Mouse (Mus musculus) neural tube, embryonic 13.5 days (tissue): ENCODE data around the gene Mogs. TPM values are rescaled to one million over a fixed set of nuclear protein-coding genes. Genes with fewer than 3 reads are reported as not detected.

ENCODE experiments used
- ATAC-seq: fragments of 200-750 bp; cut with Nextera tagmentation; 2 replicates; pipeline ENCODE4 v1.8.0; 2017; ENCODE audit warnings: low read depth, mild to moderate bottlenecking, moderate TSS enrichment, moderate library complexity
- H3K27ac ChIP-seq: fragments of 300-500 bp; sonication (generic); replicated peaks from 2 replicates; pipeline ENCODE4 v1.5.1; 2015; ENCODE audit warnings: moderate library complexity, mild to moderate bottlenecking, inconsistent platforms
- H3K27me3 ChIP-seq: fragments of 300-500 bp; sonication (generic); 2 replicates; pipeline ENCODE4 v1.6.1; 2015; ENCODE audit warnings: mild to moderate bottlenecking, inconsistent platforms
- H3K36me3 ChIP-seq: fragments of 300-500 bp; sonication (generic); 2 replicates; pipeline ENCODE4 v1.6.1; 2015; ENCODE audit warnings: mild to moderate bottlenecking, inconsistent platforms
- H3K4me1 ChIP-seq: fragments of 300-500 bp; sonication (generic); replicated peaks from 2 replicates; pipeline ENCODE4 v1.6.1; 2015; ENCODE audit warnings: inconsistent platforms
- H3K4me2 ChIP-seq: fragments of 300-500 bp; sonication (generic); 2 replicates; pipeline ENCODE4 v1.6.1; 2015; ENCODE audit warnings: inconsistent platforms, mild to moderate bottlenecking, moderate library complexity
- H3K4me3 ChIP-seq: fragments of 300-500 bp; sonication (generic); 2 replicates; pipeline ENCODE4 v1.5.1; 2015; ENCODE audit warnings: mild to moderate bottlenecking, inconsistent platforms
- H3K9ac ChIP-seq: fragments of 300-500 bp; sonication (generic); 2 replicates; pipeline ENCODE4 v1.6.1; 2015; ENCODE audit warnings: moderate library complexity, mild to moderate bottlenecking, inconsistent platforms
- H3K9me3 ChIP-seq: fragments of 300-500 bp; sonication (generic); 2 replicates; pipeline ENCODE4 v1.6.1; 2016; ENCODE audit warnings: inconsistent platforms
- WGBS: fragments of 180-500 bp; shearing (Covaris S2); methylation state at CpG from one replicate; pipeline ENCODE4 v1.1.7; 2015; 5-methylcytosine and 5-hydroxymethylcytosine counted together
- microRNA counts: library from miRNA; unstranded; fragments of <30 nt; microRNA quantifications from one replicate; lab custom pipeline; 2016
- microRNA-seq: library from miRNA; unstranded; fragments of <30 nt; microRNA quantifications from one replicate; pipeline ENCODE4, GENCODE M21; 2016
- polyA plus RNA-seq: library from polyadenylated mRNA; unstranded; fragments of >200 nt; fragmentation: Nextera tagmentation; extraction: Ambion mirVana; gene quantifications from 2 replicates; pipeline ENCODE4 v1.2.1, GENCODE M21; 2015

The Mogs gene
- polyA plus RNA-seq, 1 experiment from 2014 or later = 26.8 TPM

GRCm38 (mm10) chr6:83162701-83163100, 47.4 kb downstream of the Mogs start:
- Histone ChIP-seq H3K9ac (peak overlapping the region; percentile 17; the same call in 1 of the 2 replicates), H3K4me3 (peak overlapping the region; percentile 22)
- WGBS = 1% methylated on average over 8 of the region's 8 CpGs

GRCm38 (mm10) chr6:83165026-83165606, 49.8 kb downstream of the Mogs start:
- peaks cover 35% of the 10 kb centered on the region for H3K27me3 ChIP-seq
- 4% methylated on average over 6 of the region's 6 CpGs for WGBS
- H3K27ac ChIP-seq = peak overlapping the region; percentile 93
- H3K4me2 ChIP-seq = peak overlapping the region; percentile 88
- peak; percentile 41 for ATAC-seq
- H3K9me3 ChIP-seq = no peaks in the 10 kb centered on the region
- H3K4me3 ChIP-seq = peak overlapping the region; percentile 85
- H3K36me3 ChIP-seq = no peaks in the 10 kb centered on the region
- H3K9ac ChIP-seq = peak overlapping the region; percentile 90
- peaks cover 61% of the 10 kb centered on the region for H3K4me1 ChIP-seq

More at GRCm38 (mm10) chr6:83162701-83163100, 47.4 kb downstream of the Mogs start:
- Histone ChIP-seq H3K9me3 (no peaks in the 10 kb centered on the region), H3K36me3 (no peaks in the 10 kb centered on the region), H3K4me1 (peaks cover 39% of the 10 kb centered on the region), H3K4me2 (peak overlapping the region; percentile 43), H3K27me3 (peaks cover 38% of the 10 kb centered on the region), H3K27ac (no peak overlapping the region)
- ATAC-seq = no peak

GRCm38 (mm10) chr6:83165607-83166242, 50.4 kb downstream of the Mogs start, which contains the start of gene Dctn1:
Dctn1 (plus strand) TSS chr6:83165920.
- peak; percentile 84 for ATAC-seq
- Histone ChIP-seq H3K9ac (peak within 1 kb of the TSS; percentile 90), H3K4me2 (peak within 1 kb of the TSS; percentile 88), H3K4me1 (peaks cover 67% of the 10 kb centered on the region), H3K27me3 (peaks cover 29% of the 10 kb centered on the region), H3K4me3 (peak within 1 kb of the TSS; percentile 85), H3K36me3 (no peaks in the 10 kb centered on the region), H3K9me3 (no peaks in the 10 kb centered on the region), H3K27ac (peak within 1 kb of the TSS; percentile 93)
- under 1% methylated on average over 53 of the region's 58 CpGs for WGBS

- Histone ChIP-seq H3K36me3 (no peaks in the 10 kb centered on the region), H3K4me2 (peak overlapping the region; percentile 88), H3K9me3 (no peaks in the 10 kb centered on the region), H3K4me1 (peaks cover 72% of the 10 kb centered on the region), H3K27ac (peak overlapping the region; percentile 93), H3K27me3 (peaks cover 24% of the 10 kb centered on the region), H3K9ac (peak overlapping the region; percentile 90), H3K4me3 (peak overlapping the region; percentile 85)
- under 1% methylated on average over 12 of the region's 12 CpGs for WGBS
- peak; percentile 7; the same call in 1 of the 2 replicates for ATAC-seq
Measured at GRCm38 (mm10) chr6:83166243-83166630, 50.9 kb downstream of the Mogs start.

MicroRNAs within 50 kb of the gene (microRNA counts, 519-probe panel; counts per million panel counts)
- microRNA mmu-miR-3470a+mmu-miR-3470b (lab: Ali Mortazavi, UCI) = not detected

Small RNA genes within 50 kb of the gene (microRNA-seq; reads per million reads assigned to microRNA genes)
- not detected for gene Mir3470a

Other genes with a start within 250 kb of the Mogs start
- gene Sema4f, start 175.7 kb upstream of the Mogs start, polyA plus RNA-seq = 20.5 and 22.3 TPM in 2 replicates
- gene M1ap, start 168.6 kb upstream of the Mogs start, polyA plus RNA-seq = not detected in 2 replicates
- gene Dok1, start 82.0 kb upstream of the Mogs start, polyA plus RNA-seq = 3.6 and 6.1 TPM in 2 replicates
- gene Loxl3, start 81.3 kb upstream of the Mogs start, polyA plus RNA-seq = 7.9 and 10.4 TPM in 2 replicates
- gene Aup1, start 61.0 kb upstream of the Mogs start, polyA plus RNA-seq = 169 and 179 TPM in 2 replicates
- 70.1 and 72.8 TPM in 2 replicates for gene Htra2, start 60.2 kb upstream of the Mogs start, polyA plus RNA-seq
- gene Dqx1, start 57.7 kb upstream of the Mogs start, polyA plus RNA-seq = 0.77 and 1.0 TPM in 2 replicates
- 13.3 and 16.1 TPM in 2 replicates for gene Tlx2, start 45.2 kb upstream of the Mogs start, polyA plus RNA-seq
- 55.2 and 55.4 TPM in 2 replicates for gene Pcgf1, start 37.6 kb upstream of the Mogs start, polyA plus RNA-seq
- not detected in 2 replicates for gene Lbx2, start 29.1 kb upstream of the Mogs start, polyA plus RNA-seq
- gene Ccdc142, start 13.9 kb upstream of the Mogs start, polyA plus RNA-seq = 3.2 and 4.9 TPM in 2 replicates
- 4.5 and 5.2 TPM in 2 replicates for gene Gm42688, start 13.9 kb upstream of the Mogs start, polyA plus RNA-seq
- 133 TPM in 2 replicates for gene Mrpl53, start 6.5 kb upstream of the Mogs start, polyA plus RNA-seq
- gene Wbp1, start 6.1 kb downstream of the Mogs start, polyA plus RNA-seq = 202 and 228 TPM in 2 replicates
- 11.4 and 13.0 TPM in 2 replicates for gene Ino80b, start 9.9 kb downstream of the Mogs start, polyA plus RNA-seq
- gene Rtkn, start 20.0 kb downstream of the Mogs start, polyA plus RNA-seq = 18.9 and 20.7 TPM in 2 replicates
- 14.9 and 16.0 TPM in 2 replicates for gene Wdr54, start 40.9 kb downstream of the Mogs start, polyA plus RNA-seq
- gene 1700003E16Rik, start 40.9 kb downstream of the Mogs start, polyA plus RNA-seq = 2.1 and 3.3 TPM in 2 replicates
- gene Dctn1, start 50.4 kb downstream of the Mogs start, polyA plus RNA-seq = 165 and 176 TPM in 2 replicates
- gene Slc4a5, start 104.3 kb downstream of the Mogs start, polyA plus RNA-seq = 0.17 and 0.56 TPM in 2 replicates
- 27.6 and 27.8 TPM in 2 replicates for gene Mthfd2, start 210.4 kb downstream of the Mogs start, polyA plus RNA-seq
- 29.2 and 32.8 TPM in 2 replicates for gene Mob1a, start 210.5 kb downstream of the Mogs start, polyA plus RNA-seq
- gene Bola3, start 233.7 kb downstream of the Mogs start, polyA plus RNA-seq = 68.5 and 70.4 TPM in 2 replicates